Mouse (Mus musculus): ENCODE measurements at regions not wholly inside any gene's neighbourhood (a gene's known extent, or its start where the extent isn't known, plus 50 kb on each side); places are given as distances from the start of the nearest gene placed in this dataset.

DNA sequence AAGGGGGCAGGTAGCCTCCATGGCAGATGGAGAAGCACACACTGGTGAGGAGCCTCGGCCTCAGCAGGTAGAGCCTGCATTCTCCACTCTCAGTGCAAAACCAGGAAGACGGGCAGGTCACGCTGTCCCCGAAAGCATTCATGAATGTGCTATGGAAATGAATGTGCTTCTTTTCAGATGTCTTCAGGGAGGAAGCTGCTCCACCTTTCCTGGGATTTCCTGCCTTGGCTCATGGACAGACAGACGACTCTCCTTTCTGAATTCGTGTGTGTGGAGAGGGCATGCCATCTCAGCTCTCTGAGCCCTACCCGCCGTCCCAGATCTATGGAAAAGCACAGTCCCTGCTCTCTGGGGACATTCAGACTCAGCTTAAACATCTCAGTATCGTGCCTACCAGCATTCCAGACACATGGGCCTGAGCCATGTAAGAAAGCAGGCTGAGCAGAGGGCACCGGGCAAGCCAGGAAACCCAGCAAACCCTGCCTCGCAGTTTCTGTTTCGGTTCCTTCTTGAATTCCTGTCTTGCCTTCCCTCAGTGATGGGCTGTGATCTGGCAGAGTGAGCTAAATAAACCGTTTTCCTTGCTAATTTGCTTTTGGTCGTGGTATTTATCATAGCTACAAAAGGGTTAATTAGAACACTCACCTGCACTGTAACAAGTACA, 354.0 kb downstream of the Matn1 start:
- no peak for DNase-seq (ENCODE audit: low read depth)

DNA sequence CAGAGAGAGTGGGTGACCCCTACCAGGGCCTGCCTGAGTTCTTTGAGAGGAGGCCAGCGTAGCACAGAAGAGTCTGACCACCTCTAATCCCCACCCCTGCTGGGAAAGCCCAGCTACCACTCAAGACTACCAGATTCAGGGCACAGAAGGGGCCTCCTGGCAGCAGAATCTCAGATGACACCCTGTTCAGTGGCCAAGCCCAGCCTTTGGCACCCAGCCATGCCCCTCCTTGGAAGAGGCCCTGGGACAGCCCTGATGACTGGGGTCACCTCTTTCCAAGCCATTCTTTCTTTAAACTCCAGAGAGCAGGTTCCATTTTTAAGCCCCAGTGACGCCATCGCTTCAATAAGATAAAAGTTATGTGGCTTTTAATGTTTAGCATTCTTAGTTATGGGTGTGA, 359.8 kb downstream of the Matn1 start:
- no peak for DNase-seq (ENCODE audit: low read depth)

DNA sequence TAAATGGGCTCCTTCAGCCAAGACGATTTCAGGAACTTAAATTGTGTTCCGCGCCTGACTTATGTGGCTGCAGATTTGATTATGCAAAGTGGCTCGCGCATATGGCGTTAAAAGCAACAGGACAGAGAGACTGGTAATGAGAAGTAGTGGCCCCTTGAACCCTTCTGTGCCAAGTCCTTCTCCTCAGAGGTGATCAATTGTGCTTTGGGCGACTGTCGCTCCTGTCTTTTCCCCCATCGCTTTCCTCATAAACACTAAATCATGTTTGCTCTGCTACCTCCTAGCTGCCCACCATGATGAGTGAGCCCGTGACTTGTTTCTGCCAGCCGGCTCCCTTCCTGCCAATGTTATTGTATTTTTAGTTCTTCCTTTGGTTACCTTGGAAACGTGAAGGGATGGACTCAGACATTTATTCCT, 360.2 kb downstream of the Matn1 start:
- no peak for DNase-seq (ENCODE audit: low read depth)

DNA sequence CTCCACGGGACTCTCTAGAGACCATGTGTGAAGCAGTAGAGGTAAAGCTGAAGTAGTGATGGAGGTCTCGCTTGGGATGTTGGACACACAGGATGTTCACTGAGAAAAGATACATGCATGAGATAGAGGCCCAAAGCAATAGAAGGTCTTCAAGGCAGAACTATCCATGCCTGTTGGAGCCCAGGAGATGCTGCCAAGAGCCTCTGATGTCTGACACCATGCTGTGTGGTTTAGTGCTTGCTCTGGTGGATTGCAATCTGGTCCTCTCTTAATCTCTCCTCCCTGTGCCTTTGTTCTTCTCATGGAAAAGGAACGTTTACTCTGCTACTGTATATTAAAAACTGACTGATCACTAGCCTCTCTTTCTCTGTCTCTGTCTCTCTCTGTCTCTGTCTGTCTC, 370.0 kb downstream of the Matn1 start:
- DNase-seq (ENCODE audit: low read depth) = no peak

- DNase-seq (ENCODE audit: low read depth) = no peak
These were observed 371.9 kb downstream of the Matn1 start for GRCm38 (mm10) chr4:131316041-131316440.

GRCm38 (mm10) chr4:131322323-131322722, 378.1 kb downstream of the Matn1 start:
- no peak for DNase-seq (ENCODE audit: low read depth)

DNA sequence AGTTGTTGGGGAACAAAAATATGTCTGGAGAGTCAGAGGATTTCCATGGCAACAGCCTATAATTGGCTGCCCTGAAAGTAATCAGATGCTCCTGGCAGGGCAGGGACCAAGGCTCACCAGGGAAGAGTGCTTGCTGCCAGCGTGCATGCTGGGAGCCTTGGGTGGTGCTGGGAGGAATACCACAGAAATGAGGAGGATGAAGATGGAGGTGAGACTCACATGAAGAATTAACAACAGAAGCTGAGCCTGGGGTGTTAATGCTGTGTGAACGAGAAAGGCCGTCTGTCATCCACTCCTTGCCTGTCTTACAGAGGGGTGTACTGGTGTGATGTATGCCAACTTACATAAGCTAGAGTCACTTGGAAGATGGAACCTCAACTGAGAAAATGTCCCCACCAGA, 380.3 kb downstream of the Matn1 start:
- DNase-seq (ENCODE audit: low read depth) = no peak

- DNase-seq (ENCODE audit: low read depth) = no peak
These were observed 381.0 kb downstream of the Matn1 start for GRCm38 (mm10) chr4:131325200-131325599.

GRCm38 (mm10) chr4:131325609-131326008, 381.4 kb downstream of the Matn1 start:
- no peak for DNase-seq (ENCODE audit: low read depth)

GRCm38 (mm10) chr4:131329398-131329797, 385.2 kb downstream of the Matn1 start:
- no peak for DNase-seq (ENCODE audit: low read depth)

DNA sequence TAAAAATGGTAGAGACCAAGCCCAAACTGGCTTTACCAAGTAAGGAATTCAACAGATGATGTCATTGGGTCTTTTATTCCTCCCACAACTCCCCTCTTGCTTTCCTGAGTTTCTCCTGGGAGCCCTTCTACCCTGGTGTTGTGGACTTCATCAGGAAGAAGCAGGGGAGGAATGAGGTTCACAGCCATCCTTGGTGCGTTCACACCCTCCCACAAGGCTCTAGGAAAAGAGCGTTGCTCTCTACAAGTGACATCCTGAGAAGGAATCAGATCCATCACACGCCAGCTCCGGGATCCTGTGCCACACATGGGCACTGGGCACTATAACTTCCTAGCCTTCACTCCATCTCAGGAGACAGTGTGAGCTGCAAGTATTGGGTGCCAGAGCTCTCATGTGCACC, 387.5 kb downstream of the Matn1 start:
- DNase-seq (ENCODE audit: low read depth) = no peak

DNA sequence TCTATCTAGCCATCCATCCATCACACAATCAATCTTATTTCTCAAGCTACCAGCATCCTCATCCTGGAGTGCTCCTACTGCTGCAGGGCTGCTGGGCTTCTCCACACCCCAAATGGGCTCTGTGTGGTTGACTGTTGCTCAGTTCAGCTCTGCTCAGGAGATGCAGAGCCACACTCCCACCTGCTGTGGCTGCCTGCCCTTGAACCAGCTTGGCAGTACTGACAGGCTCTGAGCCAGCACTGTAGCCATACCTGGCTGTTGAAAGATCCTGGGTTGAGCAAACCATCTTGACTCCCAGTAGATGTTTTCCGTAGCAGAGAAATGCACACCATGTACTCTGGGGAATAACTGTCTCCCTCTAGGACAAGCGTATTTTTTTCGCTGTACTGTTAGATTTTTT, 392.6 kb downstream of the Matn1 start:
- no peak for DNase-seq (ENCODE audit: low read depth)

DNA sequence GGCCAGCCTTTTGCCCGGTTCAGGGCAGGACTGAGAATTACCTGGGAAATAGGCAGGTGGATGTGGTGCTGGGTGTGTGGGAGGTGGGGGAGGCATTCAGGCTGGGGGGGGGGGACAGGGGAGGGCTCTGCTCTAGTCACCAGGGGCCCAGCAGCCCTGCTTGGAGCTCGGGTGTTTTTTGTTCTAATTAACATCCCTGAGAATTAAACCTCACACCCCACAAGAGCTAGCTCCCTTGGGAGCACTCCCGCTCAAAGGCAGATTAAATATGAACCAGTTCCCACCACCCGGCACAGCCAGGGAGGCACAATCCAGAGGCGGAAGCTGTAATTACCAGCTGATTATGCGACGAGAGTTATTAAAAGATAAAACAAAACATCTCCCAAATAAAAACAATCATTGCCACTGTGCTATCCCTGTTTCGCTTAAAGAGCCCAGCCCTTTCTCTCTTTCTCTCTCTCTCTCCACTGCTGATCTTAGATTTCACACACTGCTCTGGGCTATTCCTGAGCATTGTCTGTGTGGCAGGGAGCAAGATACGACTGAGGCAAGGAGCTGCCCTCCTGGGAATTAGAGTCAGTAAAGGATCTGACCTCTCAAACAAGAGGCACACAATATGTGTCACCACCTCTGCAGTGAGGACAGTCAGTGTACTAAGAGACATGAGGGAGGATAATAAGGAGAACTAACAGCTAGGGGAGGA, 397.0 kb downstream of the Matn1 start:
- no peak for DNase-seq (ENCODE audit: low read depth)

DNA sequence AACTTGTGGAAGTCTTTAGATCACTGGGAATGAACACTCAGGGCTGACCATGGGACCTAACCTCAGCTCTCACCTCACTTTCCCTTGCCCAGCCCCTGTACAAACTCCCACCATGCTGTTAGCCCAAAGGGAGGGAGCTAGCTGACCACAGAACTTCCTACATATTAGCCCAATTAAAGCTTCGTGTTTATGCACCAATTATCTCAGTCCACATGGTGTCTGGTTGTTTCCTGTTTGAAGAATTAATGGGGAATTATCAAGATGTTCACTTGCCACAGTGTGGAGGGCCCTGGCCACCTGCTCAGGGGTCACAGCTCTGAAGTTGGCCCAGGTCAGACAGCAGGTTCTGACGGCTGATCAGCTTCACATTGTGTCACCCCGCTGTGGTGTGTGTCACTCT, 402.5 kb downstream of the Matn1 start:
- DNase-seq (ENCODE audit: low read depth) = no peak

DNA sequence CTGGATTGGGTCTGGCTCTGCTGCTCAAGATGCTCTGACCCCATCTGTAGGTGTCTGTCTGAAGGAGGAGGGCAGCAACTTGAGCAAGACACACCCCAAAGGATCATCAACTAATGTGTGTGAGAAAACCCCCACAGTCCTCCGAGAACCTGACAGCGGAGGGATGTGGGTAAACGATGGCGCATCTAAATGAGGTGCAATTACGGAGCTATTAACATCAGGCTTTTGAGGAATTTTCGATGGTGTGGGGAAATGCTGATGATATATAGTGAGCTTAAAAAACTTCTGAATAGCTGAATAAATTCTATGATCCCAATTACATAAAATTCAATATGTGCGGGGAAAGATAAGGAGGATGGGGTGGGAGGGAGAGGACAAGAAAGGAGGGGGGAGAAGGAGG, 406.1 kb downstream of the Matn1 start:
- no peak for DNase-seq (ENCODE audit: low read depth)

- no peak for DNase-seq (ENCODE audit: low read depth)
These were observed 410.7 kb downstream of the Matn1 start for GRCm38 (mm10) chr4:131354908-131355307.

DNA sequence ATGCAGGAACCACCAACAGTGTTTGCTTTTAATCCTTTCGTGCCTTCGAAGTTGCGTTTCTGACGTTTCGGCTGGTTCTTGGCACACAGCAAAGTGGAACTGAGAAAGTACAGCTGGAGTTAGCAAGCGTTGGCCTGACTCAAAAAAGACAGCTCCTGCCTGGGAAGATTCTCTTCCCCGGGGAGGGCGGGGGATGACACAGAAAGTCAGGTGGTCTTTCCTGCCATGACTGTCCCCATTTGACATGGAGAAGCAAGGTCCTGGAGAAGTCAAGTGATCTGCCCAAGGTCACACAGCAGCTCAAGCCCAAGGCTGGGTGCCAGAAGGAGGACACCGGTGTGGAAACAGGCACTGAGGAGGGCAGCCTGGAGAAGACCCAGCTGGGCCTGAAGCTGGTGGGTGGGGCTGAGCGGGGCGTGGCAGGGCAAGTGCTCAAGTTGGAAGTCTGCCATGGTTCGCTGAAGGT, 411.4 kb downstream of the Matn1 start:
- no peak for DNase-seq (ENCODE audit: low read depth)

DNA sequence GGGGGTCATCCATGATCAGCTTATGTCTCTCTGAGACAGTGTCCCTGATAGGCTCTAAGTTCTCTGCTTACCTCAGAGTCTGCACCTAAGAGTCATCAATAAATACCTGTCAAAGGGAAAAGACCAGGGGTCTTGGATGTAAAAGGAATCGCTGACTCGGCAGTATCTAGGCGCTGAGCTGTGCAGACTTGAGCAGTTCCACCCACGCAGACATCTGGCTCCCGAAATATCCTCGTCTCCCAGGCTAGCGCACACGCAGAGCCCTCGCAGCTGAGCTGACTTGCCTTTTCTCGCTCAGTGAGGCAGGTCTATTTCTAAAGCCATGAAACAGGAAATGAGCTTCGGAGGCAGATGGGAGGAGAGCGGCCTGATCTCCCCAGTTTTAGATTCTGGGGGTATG, 412.1 kb downstream of the Matn1 start:
- no peak for DNase-seq (ENCODE audit: low read depth)

- DNase-seq (ENCODE audit: low read depth) = no peak
These were observed 418.8 kb downstream of the Matn1 start for GRCm38 (mm10) chr4:131363030-131363429.

- DNase-seq (ENCODE audit: low read depth) = peak; percentile 51
These were observed 420.6 kb downstream of the Matn1 start for GRCm38 (mm10) chr4:131364671-131365252.

- DNase-seq (ENCODE audit: low read depth) = peak; percentile 4
These were observed 421.8 kb downstream of the Matn1 start for GRCm38 (mm10) chr4:131366006-131366405.

DNA sequence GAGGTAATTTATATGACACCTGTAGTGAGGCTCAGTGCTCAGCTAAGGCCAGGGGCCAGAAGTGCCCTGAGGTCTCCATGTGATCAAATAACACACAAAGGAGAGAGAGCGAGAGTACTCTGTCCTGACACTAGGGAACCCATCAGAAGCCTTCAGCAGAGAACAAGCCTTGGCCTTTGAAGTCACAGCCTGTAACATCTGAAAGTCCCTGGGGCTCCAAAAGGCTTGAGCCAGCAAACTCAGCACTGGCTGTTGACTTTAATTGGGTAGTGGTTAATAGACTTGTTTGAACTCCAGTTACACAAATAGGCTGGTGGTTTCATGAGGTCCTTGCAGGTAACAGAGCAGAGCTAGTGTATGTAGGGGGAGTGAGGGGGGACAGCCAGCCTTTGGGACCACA, 422.5 kb downstream of the Matn1 start:
- no peak for DNase-seq (ENCODE audit: low read depth)

- DNase-seq (ENCODE audit: low read depth) = no peak
These were observed 428.3 kb downstream of the Matn1 start for GRCm38 (mm10) chr4:131372517-131372916.
